Mouse (Mus musculus) thymus, postnatal 36 days (tissue): ENCODE results near the gene Ncor2.

Source experiments
- DNase-seq, 2 experiments: peaks; one replicate each; pipeline ENCODE4 v3.0.0; 2022; ENCODE audit warnings: mixed read lengths in 2 of 2

Gene Ncor2

GRCm38 (mm10) chr5:125125219-125125618 lies 53.8 kb downstream of the Ncor2 start:
- DNase-seq = no peak

DNA sequence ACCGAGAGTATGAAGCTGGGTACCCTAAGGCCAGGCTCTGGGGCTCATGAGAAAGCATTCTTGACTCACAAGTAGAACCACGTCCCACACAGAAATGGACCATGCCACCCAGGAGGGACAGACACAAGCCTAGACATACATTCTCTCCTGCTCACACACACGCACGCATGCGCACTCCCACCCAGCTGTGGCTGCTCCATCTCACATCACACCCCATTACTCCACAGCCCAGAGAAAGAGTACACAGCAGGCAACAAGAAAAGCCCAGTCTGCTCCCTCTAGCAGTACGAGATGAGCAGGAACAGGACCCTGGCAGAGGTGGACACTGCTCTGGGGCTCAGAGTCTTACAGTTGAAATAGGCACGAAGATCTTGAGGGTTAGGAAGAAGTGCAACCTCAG lies 55.0 kb downstream of the Ncor2 start:
- no peak for DNase-seq

DNA sequence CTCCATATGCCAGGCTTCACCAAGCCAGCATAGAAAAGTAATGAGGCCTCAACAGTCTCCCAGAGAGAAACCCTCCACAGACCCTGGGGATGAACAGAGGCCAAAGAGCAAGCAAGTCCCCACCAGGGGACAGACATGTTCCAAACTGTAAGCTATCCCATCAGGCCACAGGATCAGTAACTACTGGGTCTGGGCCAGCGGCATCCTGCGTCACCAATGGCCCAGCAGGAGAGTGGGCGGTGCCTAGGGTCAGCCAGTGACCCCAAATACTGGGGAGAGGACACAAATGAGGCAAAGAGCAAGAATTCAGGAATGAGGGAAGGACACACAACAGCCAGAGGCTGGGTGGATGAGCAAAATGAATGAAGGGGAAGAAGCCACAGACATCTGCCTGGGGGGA lies 55.8 kb downstream of the Ncor2 start:
- DNase-seq = no peak

- no peak for DNase-seq
Observed at GRCm38 (mm10) chr5:125122546-125122945, 56.5 kb downstream of the Ncor2 start.

GRCm38 (mm10) chr5:125122049-125122448 lies 57.0 kb downstream of the Ncor2 start:
- no peak for DNase-seq

- no peak for DNase-seq
Observed at GRCm38 (mm10) chr5:125120517-125121303, 58.3 kb downstream of the Ncor2 start.

- no peak for DNase-seq
Observed at GRCm38 (mm10) chr5:125117238-125117637, 61.8 kb downstream of the Ncor2 start.

DNA sequence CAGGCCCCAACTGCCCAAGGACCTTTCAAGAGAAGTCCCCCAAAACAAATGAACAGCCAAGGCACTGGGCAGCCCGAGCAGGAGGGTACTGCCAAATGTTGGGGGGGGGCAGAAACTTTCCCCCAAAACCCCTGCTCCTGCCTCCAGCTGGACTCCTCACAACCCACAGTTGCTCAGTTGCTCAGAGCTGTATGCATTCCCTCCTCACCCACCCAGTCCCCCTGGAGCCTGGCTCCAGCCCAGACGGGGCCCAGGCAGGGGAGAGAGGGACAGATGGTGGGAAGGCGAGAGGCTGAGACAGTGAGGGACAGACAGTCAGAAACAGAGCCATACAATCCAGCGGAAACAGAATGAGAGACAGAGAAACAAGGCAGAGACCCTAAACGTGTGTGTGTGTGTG lies 66.0 kb downstream of the Ncor2 start:
- DNase-seq = no peak

DNA sequence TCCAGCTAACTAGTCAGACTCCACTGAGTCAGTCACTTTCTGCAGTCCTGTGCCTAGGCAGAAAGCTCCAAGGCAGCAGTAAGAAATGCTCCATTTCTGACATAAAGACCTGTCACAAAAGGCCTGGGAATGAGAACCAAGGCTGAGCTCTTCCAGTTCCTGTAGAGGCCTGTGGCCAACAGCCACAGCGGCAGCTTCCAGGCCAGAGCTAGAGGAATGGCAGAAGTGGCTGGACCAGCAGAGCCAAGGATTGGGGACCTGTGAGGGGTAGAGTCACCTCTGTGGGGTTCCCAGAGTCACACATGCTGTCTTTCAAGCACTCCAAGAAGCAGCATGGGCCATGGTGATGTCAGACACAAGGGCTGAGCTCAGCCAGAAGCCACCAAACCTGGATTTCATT lies 66.4 kb downstream of the Ncor2 start:
- DNase-seq = no peak

GRCm38 (mm10) chr5:125111137-125111536 lies 67.9 kb downstream of the Ncor2 start:
- DNase-seq = no peak

DNA sequence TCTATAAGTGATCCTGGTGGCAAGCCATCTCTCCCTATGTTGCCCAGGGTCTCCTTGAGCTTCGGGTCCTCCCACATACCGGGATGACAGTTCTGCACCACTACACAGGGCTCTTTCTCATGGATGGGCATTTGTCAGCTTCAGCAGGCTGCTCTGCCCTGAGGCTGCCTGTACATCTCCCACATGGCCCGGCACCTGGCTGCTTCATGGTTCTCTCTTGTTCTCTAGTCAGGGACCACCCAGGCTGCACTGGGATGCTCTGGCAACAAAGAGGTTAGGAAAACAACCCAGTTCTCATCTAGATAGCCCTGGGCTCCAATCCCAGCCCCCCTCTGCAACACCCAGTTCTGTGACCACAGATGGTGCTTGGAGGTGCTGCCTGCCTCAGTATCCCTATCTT lies 68.3 kb downstream of the Ncor2 start:
- no peak for DNase-seq

- DNase-seq = no peak
Observed at GRCm38 (mm10) chr5:125110196-125110595, 68.8 kb downstream of the Ncor2 start.

DNA sequence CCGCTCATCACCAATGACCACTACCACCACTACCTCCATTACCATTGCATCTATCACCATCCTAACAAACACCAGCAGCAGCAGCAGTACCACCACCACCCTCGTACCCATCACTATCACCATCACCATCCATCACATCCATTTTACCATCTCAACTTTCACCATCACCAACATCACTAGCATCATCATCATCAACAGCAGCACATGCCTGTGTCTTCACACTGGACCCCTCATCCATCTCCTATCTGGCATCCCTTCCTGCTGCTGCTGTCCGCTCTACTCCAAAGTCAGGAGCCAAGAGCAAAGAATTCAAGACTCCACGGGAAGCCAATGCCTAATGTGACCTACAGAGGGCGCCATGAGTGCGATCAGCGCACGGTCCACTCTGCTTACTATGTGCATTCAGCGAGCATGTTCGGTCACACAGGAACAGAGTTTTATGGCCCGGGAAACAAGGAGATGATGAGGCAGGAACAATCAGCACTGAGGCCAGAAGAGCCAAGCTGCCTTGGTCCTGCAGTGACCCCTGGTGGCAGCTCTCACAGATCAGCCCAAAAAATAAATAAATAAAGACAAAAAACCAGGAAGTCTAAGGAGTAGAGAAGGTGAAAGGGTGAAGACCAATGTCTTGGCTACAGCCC lies 71.9 kb downstream of the Ncor2 start:
- DNase-seq = peak; percentile 52 to 53

GRCm38 (mm10) chr5:125106191-125106590 lies 72.8 kb downstream of the Ncor2 start:
- DNase-seq = peak; percentile 64 to 75

- peak; percentile 22 to 49 for DNase-seq
Observed at GRCm38 (mm10) chr5:125104841-125105240, 74.2 kb downstream of the Ncor2 start.

DNA sequence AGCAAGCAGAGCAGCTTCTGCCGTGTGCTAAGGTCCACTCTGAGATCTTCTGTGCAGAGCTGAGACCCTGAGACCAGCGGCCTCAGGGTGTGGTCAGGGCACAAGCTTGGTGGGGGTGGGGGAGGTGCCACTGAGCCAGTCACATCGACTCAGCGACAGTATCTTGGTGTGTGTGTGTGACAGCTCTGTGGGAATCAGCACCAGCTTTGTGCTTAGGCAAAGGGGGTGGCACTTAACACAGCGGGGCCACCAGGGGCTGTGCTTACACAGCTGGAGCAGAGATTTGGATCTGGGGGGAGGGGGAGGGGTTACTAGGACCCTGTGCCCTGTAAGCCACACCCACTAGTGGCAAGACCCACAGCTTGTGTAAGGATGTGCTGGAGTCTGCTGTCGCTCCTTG lies 75.6 kb downstream of the Ncor2 start:
- DNase-seq = no peak

DNA sequence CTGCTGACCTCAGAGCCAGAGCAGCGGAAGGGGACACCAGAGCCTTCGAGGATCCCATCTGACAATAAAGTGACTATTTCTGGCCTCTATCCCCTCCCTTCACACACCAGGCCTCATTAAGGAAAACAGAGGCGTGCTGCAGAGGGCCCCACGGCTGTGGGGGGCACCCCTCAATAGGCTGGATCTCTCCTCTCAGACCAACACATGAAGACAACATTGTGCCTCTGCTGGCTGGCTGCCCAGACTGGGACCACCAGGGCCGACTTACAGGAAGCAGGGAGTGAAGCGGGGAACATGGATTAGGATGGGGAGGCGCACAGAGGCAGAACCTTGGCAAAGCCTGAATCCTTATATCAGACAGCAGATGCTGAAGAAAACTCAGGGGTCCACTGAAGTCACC lies 76.1 kb downstream of the Ncor2 start:
- DNase-seq = no peak

DNA sequence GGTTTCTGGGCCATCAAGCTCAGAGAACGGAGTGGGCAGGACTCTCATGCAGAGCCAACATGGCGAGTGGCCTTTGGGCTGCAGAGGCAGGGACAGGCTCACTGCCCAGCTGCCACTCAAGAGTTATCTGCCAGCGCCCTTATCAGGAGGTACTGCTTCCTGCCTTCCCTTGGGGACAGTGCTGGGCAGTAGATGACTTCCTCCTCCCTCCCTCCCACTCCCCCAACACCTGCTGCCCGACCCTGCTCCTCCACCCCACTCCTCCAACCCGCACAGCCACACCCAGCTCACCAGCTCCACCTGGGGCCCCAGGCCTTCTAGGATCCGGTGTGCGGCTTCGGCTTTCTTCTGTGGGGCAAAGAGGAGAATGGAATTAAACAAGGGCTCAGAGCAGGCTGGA lies 76.7 kb downstream of the Ncor2 start:
- no peak for DNase-seq

DNA sequence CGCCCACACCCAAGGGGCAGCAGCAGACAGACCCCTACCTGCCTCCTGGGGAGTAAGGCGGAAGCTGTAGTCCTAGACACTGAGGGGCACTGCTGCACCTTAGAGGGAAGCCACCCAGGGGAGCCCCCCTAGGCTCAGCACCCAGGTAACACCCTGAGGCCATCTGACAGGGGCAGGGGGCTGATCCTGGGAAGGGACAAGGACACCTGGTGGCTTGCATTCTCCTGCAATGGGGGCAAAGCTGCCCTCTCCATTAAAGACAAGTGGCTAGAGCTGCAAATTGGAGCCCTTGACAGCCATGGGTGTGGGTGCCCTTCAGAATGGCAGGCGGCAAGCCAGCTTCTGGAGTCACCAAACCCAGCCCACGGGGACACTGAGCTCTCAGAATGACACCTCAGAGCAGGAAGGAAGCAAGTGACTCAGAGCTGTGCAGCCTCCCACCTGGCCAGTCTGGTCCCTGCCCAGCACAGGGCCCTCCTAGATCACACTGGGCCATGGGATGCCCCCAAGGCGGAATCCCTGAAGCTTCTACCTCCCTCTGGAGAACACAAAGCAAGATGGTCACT lies 79.2 kb downstream of the Ncor2 start:
- DNase-seq = no peak

DNA sequence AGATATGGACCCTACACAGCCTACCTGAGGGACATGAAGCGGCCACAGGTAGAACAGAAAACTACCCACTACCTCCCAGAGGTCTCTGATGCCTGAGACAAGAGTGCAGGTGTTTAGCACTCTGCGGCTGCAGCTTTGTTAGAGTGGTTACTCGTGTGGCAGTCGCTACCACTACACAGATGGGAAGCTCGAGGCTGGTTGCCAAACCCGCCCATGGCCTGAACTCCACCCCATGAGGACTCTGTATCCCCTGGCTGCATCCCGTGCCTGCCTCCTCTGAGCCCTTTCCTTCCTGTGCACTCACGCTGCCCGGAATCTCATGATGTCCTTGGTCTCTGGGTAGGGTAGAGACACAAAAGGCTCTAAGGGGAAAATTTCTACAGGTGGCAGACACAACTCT lies 80.3 kb downstream of the Ncor2 start:
- DNase-seq = no peak

- DNase-seq = no peak
Observed at GRCm38 (mm10) chr5:125096368-125096767, 82.7 kb downstream of the Ncor2 start.

DNA sequence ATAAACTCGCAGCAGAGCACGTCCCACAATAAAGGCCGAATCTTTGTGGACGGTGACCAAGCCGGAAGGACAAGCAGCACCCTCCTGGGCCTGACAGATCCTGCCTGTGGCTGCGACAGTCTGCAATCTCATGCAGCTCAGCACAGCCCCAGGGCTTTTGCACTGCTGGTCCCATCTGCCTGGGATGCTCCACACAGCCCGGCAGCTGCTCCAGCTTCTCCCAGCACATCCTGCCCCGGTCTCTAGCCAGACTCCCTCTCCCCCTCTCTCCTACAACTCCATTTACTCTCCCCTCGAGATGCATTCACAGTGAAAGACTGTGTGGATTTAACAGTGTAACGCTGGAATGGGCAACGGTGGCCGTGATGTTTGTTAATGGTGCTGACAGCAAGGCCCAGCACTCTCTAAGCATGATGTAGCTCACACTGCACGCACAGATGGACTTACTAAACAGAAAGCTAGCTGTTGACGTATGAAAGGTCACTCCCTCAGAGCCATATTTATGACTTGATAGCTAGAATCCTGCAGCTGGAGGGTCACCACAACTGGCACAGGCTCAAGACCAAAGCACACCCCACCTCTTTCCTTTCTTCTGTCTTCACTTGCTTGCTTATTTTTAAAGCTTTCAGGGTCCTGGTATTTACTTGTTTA lies 83.4 kb downstream of the Ncor2 start:
- no peak for DNase-seq

GRCm38 (mm10) chr5:125093795-125094194 lies 85.2 kb downstream of the Ncor2 start:
- DNase-seq = no peak

- no peak for DNase-seq
Observed at GRCm38 (mm10) chr5:125088076-125088475, 90.9 kb downstream of the Ncor2 start.
